Mouse (Mus musculus) left cerebral cortex, postnatal 10 days (tissue): ENCODE results near the gene Gtf3c5. TPM values are rescaled to one million over a fixed set of nuclear protein-coding genes. Genes with fewer than 3 reads are reported as not detected.

Source experiments
- DNase-seq, 2 experiments: peaks; one replicate each; pipeline ENCODE4 v3.0.0; 2021 to 2022; ENCODE audit warnings: low spot score in 2 of 2, mixed read lengths in 1 of 2; ENCODE audit errors: extremely low spot score in 1 of 2
- intact Hi-C: fragments of 180-260 bp; cut with DNase I; formaldehyde crosslinking; loops from one replicate; pipeline ENCODE4 v1.15.1; 2025
- total RNA-seq, 2 experiments: library from RNA; stranded (reverse); gene quantifications; 2 replicates each; pipeline ENCODE4 v1.2.3; 2021

The Gtf3c5 gene
- total RNA-seq, 2 experiments from 2014 or later = 18.6 to 20.2 TPM

DNA sequence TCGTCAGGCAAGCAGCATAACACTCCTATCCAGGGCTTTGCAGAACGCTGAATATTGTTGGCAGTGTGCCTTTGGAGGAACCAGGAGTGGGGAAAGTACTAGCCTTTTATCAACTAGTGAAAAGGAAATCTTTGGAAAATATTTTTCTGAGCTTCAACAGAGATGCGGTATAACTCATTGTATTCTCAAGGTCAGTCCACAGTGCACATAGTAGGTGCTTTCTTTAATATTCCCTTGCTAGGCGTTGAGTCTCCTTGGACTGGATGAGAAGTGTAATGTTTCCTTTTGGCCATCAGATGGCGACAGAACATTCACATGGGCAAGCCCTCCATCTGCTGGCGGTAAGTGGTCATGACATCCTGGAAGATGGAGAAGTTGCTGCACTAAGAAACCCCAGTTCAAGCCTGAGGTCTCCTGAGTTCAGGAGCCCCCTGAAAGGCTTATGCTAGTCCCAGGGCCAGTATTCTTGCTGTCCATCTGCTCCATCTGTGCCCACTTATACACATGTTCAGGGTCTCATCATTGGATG, 1.6 kb upstream of the Gtf3c5 start:
- intact Hi-C loops = loop anchor here (2.0 to 5.0 kb wide), 2 partner anchors 37 to 70 kb away; partner anchors contain the start of gene Gfi1b

DNA sequence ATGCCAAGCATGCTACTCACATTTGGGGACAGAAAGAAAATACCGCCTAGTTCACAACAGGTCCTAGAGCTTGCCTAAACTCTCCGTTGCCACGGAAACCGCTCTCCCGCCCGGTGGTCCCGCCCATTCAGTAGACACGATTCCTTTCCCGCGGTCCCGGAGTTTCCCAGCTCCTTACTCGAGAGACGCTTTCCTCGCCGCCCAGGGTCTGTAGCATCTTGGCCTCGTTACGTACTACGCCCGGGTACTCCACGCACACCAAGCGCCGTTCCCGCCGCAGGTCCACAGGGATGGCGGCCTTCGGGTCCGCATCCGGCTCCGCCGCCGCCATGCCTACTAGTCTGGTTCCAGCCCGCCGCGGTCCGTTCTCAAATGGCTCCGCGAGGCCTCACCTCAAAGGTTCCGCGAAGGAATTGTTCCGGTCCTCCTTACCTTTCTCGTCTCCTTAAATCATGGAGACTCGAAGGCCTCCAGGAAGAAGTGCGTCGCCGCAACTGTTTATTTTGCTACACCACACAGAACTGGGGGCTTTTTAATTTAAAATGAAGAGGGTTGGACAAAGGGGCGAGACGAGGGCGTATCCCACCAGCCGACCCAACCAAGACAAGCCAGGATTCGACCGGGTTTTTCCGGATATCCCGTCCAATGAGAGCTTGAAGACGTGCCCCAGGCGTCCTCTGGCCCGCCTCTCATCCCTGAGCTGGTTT, 751 bp downstream of the Gtf3c5 start:
- intact Hi-C loops = no loop called here
- DNase-seq = peak; percentile 85 to 91

More for the DNA sequence above, 1.6 kb upstream of the Gtf3c5 start:
- peak; percentile 76 to 79 for DNase-seq

DNA sequence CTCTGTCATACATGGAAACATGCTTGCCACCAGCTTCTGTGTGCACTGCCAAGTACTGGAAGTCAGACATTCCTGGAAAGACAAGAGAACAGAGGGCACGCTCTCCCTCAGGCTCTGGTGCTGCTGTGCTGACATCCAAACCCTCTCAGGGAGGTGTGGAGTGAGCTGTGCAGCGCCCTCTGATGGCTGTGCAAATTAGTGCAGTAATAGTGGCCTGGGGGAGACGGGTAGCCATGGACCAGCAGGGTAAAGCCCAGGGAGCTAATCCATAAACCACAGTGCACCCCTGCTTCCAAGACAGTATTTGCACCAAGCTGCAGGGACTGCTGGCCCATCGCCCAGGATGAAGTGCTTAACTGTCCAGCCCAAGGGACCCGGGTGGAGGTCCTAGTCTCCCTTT, 5.5 kb downstream of the Gtf3c5 start:
- no peak for DNase-seq
- intact Hi-C loops = no loop called here

DNA sequence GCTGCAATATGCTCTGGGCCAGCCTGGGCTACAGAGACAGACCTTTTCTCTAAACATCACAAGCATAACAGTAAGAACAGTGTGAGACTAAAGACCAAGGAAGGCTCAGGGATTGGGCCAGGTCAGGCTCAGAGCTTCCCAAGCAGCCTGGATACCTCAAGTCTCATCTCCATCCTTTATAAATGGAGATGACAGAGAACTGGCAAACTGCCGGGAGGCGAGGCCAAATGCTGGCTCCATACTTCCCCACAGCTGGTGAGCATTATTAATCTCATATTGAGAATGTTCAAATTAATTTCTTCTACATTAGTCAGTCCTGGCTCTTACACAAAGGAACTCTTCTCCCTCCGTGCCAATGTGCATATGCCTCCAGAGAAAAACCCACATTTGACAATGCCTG, 6.7 kb downstream of the Gtf3c5 start:
- intact Hi-C loops = no loop called here
- no peak for DNase-seq

DNA sequence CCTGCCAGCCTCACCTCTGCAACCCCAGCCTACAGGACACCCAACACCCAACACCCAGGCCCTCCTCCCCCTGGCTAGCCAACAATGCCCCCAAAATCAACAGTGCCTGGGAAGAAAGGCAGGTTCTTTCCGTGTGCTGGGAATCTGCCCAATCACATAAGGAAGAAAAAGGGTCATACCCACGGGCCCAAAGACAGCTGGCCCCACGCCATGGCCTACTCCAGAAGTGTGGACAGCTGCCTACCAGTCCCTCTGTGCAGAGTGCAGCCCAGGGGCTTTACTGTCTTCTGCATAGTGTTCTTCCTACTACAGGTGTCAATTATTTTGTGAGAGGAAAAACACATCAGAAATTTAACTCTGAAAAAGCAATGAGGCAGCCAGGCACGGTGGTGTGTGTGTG, 8.2 kb downstream of the Gtf3c5 start:
- intact Hi-C loops = no loop called here
- no peak for DNase-seq

DNA sequence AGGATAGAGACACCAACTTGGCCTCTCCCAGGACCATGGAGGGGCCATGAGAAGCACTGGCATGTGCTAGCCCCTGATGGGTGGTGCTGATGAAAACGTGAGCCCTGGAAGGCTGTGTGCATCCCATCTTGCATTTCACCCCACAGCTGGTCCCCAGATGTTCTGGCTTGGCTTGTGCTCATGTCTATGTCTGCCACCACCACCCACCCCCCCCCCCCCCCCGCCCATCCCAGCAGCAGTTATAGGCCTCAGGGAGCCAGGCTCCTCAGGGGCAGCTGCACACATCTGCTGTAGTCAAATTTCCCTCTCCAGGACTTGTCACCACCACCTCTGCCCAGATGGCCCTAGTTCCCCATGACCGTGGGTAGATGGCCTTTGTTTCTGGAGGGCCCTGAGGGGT, 13.6 kb downstream of the Gtf3c5 start:
- intact Hi-C loops = no loop called here
- no peak for DNase-seq

DNA sequence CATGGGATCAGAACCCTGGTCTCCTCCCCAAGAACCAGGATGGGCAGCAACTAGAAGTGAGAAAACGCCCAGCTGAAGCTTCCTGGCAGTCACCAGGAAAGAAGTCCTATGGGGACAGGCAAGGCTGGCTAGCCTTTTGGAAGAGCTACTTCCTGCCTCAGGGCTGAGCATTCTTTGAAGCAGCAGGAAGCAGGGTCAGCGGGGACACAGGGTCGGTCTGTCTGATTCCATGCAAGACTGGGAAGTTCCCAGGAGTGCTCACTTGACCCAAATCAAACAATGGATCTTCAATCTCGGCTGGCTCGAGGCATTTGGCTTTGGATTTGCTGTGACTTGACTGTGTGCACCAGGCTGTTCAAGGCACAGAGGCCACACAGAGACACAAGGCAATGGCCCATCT, 17.0 kb downstream of the Gtf3c5 start:
- intact Hi-C loops = no loop called here
- peak in 1 of 2 experiments; percentile 83 for DNase-seq

DNA sequence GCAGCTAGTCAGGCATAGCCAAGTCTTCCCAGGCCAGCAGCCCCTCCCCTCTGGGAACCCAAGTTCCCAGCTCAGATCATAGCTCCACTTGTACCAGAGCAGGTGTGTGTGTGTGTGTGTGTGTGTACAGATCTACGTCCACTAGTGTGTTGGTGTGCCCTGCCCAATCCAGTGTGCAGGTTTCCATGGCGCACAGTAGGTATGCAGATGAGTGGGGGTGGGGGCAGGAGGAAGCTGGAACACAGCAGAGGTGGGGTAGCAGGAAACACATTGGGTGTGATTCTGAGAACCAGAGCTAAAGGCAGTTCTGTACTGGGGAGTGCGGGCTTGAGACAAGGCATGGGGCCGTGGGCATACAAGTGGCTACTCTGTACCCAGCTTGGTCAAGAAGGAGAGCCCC, 19.2 kb downstream of the Gtf3c5 start:
- intact Hi-C loops = no loop called here
- no peak for DNase-seq

DNA sequence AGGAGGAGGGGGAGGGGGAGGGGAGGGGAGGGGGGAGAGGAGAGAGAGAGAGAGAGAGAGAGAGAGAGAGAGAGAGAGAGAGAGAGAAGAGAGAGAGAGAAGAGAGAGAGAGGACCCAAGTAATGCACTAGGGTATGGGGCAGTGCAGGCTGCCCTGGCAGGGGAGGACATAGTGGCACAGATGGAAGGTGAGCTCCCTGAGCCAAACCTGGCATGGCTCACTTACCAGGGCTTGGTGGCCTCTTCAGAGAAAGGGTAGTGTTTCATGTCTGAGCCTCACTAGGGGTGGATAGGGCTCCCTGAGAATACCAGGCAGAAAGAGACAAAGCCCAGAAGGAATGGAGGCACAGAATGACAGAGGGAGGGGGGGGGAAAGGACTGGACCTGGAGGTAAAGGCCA, 19.7 kb downstream of the Gtf3c5 start:
- no peak for DNase-seq

DNA sequence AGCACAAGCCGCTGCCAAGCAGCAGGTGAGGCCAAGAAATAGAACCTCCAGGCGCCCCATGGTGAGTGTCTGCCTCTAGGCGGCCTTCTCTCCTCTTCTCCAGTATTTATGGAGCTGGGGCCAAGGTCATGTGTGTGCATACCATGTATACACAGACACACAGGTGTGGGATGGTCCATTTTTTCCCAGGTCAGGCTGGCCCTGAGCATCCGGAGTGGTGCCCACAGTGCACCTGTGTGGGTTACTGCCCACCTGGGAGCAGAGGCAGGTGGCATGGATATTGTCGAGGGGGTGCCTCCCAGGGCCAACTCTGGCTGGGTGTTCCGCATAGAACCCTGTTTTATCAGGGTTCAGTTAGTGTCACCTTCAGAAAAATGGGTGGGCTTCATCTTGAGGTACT, 20.2 kb downstream of the Gtf3c5 start, which contains the start of gene Cel:
Cel (minus strand) TSS at position 101 of the 400 bp plus-strand sequence.
- intact Hi-C loops = no loop called here
- DNase-seq = no peak

More for the DNA sequence above, 19.7 kb downstream of the Gtf3c5 start:
- intact Hi-C loops = no loop called here

DNA sequence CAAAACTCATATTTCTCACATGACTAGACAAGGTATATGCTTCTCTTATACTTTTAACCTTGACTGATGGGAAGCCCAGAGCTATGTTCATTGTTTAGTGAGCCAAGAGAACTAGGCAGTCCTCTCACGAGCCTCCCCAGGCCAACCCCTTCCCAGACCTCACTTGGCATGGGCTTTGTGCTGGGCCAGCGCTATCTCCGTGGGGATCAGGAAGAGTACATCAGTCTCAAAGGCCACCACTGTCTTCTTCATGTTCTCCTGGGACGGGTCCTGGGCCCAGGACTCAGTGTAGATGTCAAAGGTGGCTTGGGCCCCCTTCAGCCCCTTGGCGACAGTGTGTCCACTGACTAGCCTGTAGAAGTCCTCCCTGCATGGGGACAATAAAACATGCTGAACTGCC, 26.1 kb downstream of the Gtf3c5 start:
- no peak for DNase-seq
- intact Hi-C loops = no loop called here

DNA sequence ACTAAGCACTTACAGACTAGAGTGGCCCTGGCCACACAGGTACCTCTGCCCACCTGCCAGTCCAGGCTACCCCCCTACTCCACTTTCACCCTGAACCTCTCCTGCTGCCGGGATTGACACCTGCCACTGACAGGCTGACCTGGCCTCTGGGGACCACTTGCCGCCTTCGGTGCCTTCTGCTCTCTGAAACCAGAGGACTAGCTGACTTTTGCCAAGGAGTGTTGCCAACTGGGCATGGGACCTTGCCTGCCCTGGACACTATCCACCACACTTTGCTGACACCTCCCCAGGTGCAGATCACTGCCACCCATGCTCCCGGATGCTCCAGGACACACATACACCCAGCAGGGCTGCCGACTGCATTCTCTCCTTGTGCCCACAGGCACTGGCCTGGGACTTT, 31.2 kb downstream of the Gtf3c5 start:
- intact Hi-C loops = no loop called here
- DNase-seq = no peak

DNA sequence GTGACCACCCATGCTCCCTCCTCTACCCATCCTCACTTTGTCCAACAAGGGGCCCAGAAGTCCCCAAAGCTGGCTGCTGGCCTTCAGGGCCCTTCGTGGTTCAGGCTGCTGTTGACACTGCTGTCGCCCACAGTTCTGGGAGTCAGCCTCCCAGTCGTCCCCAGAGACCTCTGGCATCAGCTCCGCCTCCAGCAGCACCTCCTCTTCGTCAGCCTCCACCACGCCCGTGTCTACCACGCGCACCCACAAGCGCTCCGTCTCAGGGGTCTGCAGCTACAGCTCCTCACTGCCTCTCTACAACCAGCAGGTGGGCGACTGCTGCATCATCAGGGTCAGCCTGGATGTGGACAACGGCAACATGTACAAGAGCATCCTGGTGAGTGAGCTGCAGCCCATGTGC, 34.4 kb downstream of the Gtf3c5 start:
- intact Hi-C loops = no loop called here
- no peak for DNase-seq

DNA sequence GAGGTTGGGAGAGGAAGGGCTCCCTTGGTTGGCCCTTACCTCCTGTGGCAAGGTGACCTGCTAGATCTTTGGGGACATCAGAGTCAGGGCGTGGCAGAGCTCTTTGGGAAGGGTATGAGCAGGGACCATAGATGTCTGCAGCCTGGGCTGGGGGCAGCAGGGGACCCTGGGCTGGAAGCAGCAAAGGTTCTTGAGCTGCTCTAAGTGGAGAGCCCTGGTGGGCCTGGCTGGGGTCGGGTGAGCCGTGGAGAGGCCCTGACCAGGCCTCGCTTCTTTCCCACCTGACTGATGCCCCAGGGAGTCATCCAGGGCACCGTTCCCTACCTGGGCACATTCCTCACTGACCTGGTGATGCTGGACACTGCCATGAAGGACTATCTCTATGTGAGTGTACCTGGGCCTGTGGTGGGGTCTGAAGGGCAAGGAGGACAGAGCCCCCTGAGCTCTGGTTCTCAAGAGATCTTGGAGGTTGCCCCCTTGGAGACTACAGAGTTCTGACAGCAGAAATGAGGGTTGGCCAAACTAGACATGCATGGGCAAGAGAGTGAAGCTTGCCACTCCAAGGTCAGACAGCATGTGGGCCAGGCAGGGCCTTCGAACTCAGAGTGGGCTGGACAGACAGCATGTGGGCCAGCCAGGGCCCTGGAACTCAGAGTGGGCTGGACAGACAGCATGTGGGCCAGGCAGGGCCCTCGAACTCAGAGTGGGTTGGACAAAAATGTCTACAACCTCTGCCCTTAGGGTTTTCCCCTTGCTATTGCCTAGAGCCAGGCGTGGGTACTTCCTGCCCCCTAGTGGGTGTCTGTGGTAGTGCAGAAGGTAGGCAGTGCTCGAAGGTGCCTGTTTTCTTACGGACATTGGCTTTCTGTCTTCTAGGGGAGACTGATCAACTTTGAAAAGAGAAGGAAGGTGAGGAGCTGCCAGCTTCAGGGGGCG, 36.0 kb downstream of the Gtf3c5 start:
- peak; percentile 72 to 83 for DNase-seq
- intact Hi-C loops = loop anchor here (2.0 kb wide), 1 partner anchor 33 kb away; no protein-coding TSS in a partner anchor

DNA sequence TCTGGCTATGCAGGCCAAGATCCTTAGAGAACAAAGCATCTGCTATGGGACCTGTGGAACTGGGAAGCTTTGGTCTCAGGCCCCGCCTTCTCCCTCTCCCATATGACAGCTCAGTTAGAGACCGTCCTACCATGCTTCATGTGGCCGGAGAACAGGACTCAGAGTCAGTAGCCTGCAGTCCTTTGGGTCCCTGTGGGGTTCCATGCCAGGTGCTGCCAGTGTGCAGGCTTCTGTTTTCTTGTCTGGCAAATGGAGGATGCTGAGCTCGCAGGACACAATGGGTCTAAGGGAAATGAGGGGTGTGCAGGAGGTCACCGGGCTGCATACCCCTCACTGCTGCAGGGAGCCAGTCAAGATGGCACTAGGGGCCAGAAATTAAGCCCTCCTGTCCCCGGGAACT, 37.0 kb downstream of the Gtf3c5 start:
- DNase-seq = no peak
- intact Hi-C loops = loop anchor here (2.0 kb wide), 1 partner anchor 32 kb away; no protein-coding TSS in a partner anchor

DNA sequence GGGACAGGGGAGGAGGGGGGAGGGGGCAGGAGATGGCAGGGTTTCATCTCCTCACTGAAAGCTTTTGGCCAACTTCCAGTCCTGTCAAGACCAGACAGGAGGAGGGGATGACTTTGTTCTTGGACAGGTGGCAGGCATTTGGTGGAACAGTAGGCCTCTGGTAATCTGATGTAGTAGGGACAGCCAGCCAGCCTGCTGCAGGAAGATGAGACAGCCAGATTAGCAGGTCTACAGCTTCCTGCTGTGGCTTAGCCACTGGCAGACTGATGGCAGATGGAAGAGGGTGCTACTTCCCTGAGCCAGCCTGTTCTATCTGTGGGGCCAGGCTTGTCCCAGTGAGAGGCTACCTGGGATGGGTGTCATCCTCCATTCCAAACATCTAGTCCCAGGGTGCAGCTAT, 37.6 kb downstream of the Gtf3c5 start:
- intact Hi-C loops = loop anchor here (2.0 kb wide), 1 partner anchor 31 kb away; no protein-coding TSS in a partner anchor
- DNase-seq = no peak

DNA sequence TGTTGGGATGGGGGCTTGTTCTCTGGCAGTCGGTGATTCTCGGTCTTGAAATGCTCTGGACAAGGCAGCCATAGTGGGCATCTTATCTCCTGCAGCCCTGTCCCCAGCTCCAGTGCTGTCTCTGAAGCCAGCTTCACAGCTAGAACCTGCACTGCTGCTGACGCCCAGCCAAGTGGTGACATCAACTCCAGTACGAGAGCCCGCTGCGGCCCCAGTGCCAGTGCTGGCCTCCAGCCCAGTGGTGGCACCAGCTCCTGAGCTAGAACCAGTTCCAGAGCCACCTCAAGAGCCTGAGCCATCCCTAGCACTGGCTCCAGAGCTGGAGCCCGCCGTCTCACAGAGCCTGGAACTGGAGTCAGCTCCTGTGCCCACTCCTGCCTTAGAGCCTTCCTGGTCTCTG, 39.7 kb downstream of the Gtf3c5 start:
- intact Hi-C loops = no loop called here
- peak; percentile 57 to 63 for DNase-seq

DNA sequence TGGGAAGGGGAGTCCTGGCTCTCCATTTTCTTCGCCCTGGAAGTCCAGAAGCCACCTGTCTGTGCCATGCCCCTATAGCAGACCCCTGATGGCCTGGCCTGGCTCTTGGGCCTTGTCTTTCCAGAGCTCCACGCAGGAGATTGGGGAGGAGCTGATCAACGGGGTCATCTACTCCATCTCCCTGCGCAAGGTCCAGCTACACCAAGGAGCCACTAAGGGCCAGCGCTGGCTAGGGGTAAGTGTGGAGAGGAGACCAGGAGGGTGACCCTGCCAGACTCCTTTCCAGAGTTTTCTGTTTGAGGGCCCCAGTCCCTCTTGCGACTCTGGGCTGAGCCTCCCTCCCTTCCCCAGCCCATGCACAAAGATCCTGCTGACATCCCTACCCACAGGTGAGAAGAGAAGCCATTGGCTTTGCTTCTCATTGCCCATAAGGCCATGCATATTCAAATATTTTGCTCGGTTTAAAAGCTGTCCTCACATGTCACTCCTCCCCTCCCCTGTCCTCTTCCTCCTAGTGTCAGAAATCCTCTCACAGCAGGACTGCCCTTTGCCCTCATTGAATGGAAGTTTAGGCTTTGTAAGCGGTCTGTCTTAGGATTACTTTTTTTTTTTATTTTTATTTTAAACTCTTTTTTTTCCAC, 42.8 kb downstream of the Gtf3c5 start:
- no peak for DNase-seq
- intact Hi-C loops = no loop called here

DNA sequence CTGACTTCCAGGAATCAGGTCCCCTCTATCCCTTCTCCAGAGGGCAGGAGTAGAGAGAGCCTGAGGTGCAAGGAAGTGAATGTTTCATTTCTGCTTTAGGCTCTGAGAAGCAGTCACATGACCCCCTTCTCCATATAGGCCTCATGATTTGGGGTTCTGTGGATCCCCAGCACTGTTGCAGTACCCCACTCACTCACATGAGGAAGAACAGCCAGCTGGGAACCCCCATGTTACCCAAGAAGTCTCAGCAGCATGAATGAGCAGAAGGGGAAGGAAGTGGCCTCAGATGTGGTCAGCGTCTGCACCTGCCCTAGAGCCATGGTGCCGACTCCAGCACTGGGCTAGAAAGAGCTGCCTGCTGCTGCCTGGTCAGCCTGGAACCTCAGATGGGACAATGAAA, 43.6 kb downstream of the Gtf3c5 start:
- intact Hi-C loops = no loop called here
- no peak for DNase-seq
